Mouse (Mus musculus) midbrain, embryonic 13.5 days (tissue): Measurements from ENCODE around the gene Prdm4. TPM values are rescaled to one million over a fixed set of nuclear protein-coding genes. Genes with fewer than 3 reads are reported as not detected.

Source experiments
- polyA plus RNA-seq: library from polyadenylated mRNA; unstranded; fragments of >200 nt; fragmentation: Nextera tagmentation; extraction: Ambion mirVana; gene quantifications from 2 replicates; pipeline ENCODE4 v1.2.1, GENCODE M21; 2015

Gene Prdm4
- polyA plus RNA-seq, 1 experiment from 2014 or later, result 26.0 TPM

Other genes with a start within 250 kb of the Prdm4 start
- 69.1 and 75.5 TPM in 2 replicates for gene Pwp1, start 87.6 kb downstream of the Prdm4 start, polyA plus RNA-seq
- 0.95 and 1.0 TPM in 2 replicates for gene Ascl4, start 10.5 kb upstream of the Prdm4 start, polyA plus RNA-seq
- 191 and 196 TPM in 2 replicates for gene Rtcb, start 40.7 kb upstream of the Prdm4 start, polyA plus RNA-seq
- not detected in 2 replicates for gene Bpifc, start 94.8 kb upstream of the Prdm4 start, polyA plus RNA-seq
- 14.0 and 15.0 TPM in 2 replicates for gene Fbxo7, start 104.8 kb upstream of the Prdm4 start, polyA plus RNA-seq